Mouse (Mus musculus): Measurements from ENCODE around the gene Palm.

GRCm38 (mm10) chr10:79814271-79814842 is 21.0 kb downstream of the Palm start:
- TF ChIP-seq CTCF (IDR thresholded peaks at IDR 0.05; ENCODE audit: low read depth, low read length) (no peak), POLR2A (IDR thresholded peaks at IDR 0.05; ENCODE audit: borderline replicate concordance, low read depth, low read length) (no peak)
